Mouse (Mus musculus): ENCODE results near the gene Tmem104.

Gene Tmem104

DNA sequence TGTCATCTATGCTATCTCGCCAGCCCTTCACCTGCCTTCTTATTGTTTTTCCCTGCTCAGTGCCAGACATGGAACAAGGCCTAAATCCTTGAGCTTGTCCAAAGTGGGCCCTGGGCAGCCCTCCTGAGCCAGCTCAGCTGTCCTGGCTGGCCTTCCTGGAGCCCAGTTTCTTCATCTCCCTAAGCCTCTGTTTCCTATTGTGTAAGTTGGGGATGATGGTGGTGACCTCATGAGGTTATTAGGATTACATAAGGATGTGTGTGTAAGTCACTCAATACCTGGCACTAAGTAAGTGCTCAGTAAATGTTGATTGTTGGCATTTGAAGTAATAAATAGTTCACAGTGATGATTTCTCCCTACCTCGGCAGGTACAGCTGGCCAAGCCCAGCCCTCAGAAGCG, 20.5 kb upstream of the Tmem104 start:
- WGBS = 81% methylated on average over 3 of the region's 3 CpGs

DNA sequence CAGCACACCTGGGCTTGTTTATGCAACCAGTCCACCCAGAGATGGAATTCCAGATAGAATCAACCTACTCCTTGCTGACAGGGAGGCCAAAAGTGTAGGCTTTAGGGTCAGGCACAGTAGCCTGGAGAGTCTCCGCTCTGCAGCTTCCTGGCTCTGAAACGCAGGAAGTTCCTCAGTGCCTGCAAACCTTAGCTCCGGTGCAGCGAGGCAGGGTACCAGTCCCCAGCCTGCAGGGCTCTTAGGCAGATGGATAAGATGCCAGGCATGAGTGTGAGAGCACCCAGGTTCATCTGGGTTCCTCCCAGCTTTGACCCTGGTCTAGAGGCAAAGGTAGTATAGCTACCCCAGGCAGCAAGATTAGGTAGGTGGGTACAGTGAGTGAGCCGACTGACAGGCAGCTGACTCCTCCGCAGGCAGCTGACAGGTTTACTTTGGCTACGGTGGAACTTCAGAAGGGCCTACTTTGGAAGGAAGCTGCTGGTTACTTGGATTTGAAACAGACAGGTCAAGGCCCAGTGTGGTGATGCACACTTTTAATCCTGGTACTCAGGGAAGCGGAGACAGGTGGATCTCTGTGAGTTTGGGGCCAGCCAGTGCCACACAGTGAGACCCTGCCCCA, 19.5 kb upstream of the Tmem104 start:
- WGBS = 72% methylated on average over 8 of the region's 8 CpGs

DNA sequence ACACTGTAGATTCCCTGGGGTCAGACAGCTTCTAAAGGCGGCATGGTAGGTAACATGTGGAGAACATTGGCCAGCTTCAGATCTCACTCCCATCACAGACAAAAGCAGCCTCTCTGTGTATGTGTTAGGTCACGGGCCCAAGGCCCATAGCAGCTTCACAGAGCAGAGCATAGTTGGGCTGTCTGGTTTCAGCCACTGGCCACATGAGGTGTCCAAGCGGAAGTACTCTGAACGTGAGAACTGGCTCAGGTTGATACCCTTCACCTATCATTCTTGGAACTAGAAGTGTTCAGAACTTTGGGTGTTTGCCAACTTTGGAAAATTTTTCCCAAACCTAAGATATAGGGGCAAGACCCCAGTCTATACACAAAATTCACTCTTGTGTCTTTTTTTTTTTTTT, 17.9 kb upstream of the Tmem104 start:
- WGBS = 85% methylated on average over 4 of the region's 4 CpGs

DNA sequence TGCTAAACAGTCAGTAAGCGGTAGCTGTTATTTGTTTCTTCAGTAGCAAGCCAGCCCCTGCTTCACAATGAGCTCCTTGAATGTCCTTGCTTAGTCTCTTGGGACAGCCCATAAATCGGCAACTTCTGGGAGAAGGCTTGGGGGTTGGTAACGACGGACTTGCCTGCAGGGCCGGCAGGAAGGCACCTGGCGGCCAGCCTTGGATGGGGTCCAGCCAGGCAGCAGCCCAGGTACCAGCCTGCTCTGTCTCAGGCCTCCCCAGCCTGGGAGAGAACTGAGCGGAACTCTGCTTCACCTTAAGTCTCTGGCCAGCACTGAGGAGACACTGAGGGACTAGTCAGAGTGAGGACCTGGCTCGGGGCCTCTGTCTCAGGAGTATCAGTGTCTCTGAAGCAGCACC, 16.2 kb upstream of the Tmem104 start:
- 65% methylated on average over 8 of the region's 8 CpGs for WGBS

DNA sequence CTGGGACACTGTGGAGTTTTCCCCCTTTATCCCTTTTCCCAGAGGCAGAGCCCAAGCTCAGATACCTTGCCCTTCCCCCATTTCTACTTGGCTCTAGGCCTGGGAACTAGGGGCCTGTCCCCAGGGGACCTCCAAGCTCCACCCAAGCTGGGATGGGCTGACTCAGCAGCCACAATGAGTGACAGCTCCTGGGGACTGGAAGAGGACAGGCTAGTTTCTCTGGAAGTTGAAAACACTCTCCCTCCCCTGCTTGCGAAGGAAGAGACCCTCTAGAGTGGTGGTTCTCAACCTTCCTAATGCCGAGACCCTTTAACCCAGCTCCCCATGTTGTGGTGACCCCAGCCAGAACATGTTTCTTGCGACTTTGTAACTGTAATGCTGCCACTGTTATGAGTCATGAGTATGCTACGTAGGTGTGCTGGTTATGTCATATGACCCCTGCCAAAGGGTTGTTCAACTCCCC, 14.4 kb upstream of the Tmem104 start:
- 63% methylated on average over 4 of the region's 4 CpGs for WGBS

DNA sequence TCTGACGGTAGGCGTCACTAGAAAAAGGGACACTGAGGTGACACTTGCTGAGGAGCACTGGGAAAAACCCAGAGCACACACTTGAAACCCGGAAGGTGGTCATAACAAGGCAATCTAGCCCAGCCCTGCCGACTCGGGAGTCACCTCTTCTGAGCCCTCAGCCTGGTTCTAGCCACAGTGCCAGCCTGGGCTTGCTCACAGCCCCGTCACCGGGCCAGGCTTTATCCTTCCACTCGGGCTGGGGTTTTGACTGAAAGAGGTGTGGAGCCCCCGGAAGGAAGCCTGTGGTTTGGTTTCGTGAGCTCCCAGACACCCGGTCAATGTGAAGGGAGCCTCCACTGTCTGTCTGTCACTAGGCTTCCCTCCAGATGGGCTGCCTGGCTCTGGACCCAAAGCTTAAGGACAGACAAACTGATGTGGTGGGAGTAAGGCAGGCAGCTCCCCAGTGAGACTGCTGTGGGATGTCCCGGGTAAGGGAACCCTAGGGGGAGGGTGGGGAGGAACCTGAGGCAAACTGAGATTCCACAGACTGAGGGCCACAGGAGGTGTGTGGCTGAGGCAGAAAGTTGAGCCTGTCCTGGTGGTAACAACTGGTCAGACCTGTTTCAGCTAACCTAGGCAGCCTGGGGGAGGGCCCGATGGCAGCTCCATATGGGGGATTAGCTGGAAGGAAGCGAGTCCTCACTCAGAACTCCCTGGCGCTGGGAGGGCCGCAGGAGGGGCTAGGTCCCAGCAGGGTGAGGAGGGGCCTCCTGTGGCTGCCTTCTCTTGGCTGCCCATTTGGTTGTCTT, 13.5 kb upstream of the Tmem104 start:
- 41% methylated on average over 16 of the region's 16 CpGs for WGBS

DNA sequence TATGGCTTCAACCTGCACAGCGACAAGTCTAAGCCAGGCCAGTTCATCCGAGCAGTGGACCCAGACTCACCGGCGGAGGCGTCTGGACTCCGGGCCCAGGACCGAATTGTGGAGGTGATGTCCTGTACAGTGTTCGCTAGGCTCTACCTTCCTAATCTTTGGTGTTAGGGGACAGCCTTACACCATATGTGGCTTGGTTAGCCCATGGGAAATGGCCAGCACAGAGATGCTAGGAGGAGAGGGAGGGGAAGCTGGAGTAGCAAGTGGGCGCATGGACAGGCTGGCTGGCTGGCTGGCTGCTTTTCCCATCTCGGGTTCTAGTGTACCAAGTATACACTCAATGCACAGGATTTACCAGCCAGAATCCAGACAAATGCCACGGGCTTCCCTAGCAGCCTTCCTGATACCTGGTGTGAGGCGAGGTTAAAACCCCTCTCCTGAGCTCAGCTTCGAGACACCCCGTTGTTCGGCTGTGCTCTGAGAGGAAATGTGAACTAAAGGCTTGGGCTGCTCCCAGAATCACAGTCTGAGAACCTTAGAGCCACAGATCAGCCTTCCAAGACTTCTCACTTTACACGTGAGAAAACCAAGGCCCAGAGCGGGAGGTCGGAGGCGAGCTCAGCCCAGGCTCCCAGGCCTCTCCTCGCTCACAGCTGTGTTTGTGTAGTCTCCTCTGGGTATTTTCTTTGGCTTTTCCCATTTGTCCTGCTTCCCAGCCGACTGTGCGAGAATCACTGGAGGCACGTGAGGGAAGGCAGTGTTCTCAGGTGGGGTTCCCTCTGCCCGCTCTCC, 10.7 kb upstream of the Tmem104 start:
- 76% methylated on average over 24 of the region's 24 CpGs for WGBS

DNA sequence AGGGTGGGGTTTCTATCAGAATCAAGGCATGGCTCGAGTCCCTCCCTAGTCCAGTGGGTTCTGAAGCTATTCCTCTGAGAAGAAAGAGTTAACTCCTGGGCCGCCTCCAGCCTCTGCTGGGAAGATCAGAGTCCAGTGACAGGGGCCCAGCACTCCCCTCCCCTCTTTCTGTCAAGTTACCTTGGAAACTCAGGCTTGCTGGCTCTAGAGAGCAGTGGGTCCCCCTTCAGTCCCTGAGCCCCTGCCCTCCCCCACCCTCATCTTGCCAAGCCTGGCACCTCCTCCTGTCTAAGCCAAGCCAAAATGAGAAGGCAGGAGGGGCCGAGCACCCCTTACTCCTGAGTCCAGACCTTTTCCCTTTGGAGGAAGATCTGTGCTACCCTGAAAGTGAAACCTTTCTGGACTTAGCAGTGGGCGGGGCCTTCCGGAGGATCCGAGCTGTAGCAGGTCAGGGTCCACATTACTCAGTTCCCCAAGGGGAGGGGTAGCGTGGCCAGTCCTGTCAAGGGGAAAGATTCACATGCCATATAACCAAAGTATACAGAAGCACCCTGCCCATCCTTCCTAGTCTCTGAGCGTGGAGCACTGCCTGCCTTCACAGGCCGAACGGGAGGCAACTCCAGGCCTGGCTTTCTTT, 9.6 kb upstream of the Tmem104 start:
- WGBS = 66% methylated on average over 10 of the region's 10 CpGs

DNA sequence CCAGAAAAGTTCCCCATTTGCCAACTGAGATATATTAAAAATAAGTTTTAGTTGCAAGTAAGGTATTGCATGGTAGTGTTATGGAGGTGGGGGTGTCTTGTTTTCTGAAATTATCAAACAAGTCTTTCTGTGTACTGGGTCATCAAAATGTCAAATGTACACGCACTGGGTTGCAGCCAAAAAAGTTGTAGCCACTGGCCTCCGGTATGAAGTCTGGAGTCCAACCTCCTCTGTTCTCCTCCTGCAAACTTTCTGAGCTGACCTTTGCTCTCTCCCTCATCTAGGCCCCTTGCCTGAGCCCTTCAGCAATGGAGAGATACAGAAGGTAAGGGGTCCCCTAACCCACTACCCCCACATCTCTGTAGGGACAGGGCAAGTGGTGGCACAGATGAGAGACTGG, 8.5 kb upstream of the Tmem104 start:
- 77% methylated on average over 2 of the region's 2 CpGs for WGBS

DNA sequence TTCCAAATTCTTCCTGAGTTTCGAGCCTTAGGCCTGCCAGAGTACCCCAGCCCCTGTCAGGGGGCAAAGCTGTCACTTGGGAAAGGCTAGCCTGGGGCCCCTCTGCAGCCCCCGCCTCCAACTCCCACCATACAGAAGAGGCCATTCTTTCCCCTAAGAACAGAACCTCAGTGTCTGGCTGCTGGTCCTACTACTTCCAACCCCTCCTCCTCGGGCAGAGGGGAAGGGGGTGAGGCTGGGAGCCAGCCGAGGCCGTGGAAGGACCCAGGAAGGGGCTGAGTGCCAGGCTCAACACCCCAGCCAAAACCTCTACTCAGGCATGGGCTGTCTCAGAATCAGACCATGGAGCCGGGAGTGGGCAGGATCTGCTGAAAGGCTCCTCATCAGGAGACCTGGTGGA, 8.1 kb upstream of the Tmem104 start:
- 40% methylated on average over 6 of the region's 6 CpGs for WGBS

DNA sequence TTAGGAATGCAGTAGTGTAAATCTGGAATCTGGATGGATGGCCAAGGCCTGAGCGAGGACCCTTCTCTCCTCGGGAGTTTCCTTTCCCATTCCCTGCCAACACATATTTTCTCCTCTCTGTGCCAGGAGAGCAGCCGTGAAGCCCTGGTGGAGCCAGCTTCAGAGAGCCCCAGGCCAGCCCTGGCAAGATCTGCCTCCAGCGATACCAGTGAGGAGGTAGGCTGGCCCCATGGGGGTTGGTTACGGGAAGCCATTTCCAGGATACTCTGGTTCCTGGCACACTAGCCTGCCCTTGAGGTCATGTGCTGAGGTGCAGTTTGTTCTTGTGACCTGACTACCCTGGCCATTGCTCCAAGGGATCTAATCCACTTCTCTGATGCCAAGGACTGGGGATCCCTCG, 7.4 kb upstream of the Tmem104 start:
- WGBS = 80% methylated on average over 6 of the region's 6 CpGs

DNA sequence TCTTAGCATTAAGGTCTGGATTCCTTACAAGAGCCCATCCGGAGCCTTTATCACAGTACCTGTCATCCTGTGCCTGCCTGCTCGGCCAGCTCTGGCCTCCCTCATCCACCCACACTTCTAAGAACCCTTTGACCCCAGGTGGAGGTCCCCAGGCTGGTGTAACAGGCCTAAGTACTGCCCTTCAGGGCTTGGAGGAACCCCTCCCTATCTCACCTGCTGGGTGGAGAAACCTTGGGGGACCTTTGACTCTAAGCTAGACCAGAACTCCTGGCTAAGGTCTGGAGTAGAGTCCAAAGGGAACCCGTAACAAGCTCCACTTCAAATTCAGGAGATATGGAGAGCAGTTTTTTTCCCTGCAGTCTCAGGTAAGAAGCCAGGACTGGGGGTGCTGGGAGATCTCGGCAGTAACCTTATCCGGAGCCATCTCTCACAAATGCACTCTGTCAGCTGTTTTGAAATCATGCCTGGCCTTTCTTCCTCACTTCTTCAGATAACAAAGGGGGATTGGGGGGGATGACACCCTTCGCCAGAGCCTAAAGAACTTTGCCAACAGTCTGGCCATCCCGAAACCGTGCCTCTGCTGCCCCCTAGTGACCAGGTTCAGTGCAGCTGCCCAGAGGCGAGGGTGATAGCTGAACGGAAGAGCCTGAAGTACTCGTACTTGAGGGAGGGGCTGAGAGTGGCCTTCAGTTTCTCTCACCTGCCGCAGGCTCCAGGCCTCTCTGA, 5.2 kb upstream of the Tmem104 start:
- 34% methylated on average over 12 of the region's 12 CpGs for WGBS

DNA sequence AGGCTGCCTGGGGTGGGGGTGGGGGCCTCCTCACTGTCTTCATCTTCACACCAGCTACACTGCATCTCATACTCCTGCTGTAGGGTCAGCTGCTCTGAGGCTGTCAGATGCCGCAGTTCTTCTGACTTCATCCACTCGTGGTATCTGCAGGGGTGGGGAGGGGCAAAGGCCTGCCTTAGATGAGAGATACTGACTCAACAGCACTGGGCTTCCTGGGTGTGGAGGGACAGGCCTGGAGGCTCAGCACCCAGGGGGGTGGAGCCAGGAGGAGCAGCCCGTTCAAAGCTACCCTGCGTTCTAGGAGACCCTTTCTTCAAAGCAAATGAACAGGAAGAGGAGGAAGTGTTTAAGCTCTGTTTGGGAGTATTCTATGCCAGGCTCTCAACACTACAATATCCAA, 2.3 kb upstream of the Tmem104 start:
- 49% methylated on average over 4 of the region's 4 CpGs for WGBS

DNA sequence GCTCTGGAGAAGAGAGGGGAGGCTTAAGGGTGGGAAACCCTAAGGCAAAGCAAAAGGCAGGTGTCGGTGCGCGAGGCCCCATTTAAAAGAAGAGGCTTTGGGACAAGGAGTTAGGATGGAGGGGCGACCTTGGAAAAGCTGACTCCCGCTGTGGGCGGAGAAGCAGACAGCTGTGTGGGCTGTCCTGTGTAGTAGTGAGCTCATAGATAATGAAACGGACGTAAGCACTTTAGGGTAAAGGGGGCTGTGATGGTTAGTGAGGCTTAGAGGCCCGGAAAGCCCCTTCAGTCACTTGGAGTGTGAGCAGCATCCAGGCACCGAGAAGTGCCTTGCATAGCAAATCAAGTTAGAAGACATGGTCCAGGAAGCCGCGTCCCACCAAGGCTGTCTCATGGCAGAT, 406 bp downstream of the Tmem104 start, which contains the start of gene Nat9:
Nat9 (minus strand) TSS at position 167 of the 400 bp plus-strand sequence.
- 10% methylated on average over 12 of the region's 12 CpGs for WGBS

DNA sequence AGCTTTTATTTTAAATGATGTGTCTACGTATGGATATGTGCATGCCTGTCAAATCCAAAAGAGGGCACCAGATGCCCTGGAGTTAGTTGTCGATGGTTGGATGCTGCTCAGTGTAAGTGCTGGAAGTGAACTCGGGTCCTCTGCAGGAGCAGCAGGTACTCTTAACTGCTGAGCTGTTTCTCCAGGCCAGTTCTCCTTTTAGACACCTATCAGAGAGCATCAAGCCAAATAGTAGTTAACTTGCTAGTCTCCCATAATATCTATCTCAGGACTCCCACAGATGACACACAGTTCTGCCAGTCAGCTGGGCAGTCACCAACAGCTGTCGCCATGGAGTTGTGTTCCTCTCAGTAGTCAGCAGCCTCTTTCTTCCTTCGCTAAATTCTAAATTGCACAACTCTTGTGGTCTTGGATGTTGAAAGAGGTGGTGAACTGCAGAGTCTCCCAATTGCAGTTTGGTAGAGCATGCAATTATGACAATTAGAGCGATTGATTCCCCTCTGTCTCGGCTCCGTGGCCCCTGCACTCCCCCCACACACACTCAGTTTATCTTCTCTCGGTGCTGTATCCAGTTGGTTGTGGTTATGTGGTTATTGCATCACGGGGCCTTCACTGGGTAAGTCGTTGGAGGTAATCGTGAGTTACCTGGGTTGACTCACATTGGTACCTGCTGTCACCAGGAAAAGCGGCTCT, 1.4 kb downstream of the Tmem104 start:
- 81% methylated on average over 13 of the region's 13 CpGs for WGBS

DNA sequence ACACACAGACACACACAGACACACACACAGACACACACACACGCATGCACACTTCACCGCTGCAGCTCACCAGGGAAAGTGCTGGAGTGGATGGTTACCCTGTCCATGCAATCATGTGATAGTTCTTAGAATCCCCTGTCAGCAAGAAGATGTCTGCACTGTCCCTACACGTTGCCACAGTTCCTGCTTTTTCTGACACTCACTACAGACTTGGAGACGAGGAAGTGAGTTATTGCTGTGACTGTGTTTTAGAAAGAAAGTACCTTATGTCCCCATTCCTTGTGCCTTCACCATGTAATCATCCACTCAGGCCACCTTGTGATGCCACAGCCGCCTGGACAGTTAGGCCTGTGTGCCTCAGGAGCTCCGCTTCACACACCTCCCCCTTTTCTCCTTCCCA, 2.0 kb downstream of the Tmem104 start:
- 87% methylated on average over 6 of the region's 6 CpGs for WGBS

DNA sequence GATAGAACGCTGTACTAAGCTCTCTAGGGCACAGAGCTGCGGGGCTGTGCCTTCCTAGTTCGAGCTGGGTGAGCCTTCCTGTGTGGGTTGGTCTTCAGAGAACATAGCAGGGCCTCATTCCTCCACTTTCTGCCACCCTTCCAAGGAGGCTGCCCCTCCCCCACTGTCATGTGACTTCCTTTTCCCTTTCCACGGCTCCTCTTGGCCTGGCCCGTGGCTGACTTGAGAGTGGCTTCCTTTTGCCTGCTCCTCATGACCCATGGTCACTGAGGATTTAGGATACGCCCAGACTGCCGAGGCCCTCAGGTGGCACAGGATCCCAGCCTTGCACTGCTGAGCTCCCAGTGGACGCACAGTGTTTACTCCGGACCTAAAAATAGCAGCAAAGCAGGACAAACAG, 4.9 kb downstream of the Tmem104 start:
- 64% methylated on average over 9 of the region's 9 CpGs for WGBS

DNA sequence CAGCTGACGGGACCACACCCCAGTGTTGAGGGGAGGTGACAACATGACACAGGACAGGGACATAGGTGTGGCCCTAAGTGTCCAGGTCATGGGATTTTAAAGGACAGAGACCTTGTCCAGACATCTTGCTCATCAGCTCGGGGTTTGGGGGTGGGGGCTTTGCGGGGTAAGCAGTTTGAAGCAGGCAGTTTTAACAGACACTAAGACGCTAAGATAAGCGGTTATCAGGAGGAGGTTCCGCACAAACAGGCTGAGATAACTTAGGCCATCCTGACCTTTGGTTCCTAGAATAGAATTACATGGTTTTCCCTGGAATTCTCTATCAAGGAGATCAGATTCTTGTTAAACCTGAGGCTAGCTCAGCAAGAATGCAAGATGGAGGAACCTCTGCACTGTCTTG, 7.4 kb downstream of the Tmem104 start:
- WGBS = 95% methylated on average over 6 of the region's 6 CpGs

DNA sequence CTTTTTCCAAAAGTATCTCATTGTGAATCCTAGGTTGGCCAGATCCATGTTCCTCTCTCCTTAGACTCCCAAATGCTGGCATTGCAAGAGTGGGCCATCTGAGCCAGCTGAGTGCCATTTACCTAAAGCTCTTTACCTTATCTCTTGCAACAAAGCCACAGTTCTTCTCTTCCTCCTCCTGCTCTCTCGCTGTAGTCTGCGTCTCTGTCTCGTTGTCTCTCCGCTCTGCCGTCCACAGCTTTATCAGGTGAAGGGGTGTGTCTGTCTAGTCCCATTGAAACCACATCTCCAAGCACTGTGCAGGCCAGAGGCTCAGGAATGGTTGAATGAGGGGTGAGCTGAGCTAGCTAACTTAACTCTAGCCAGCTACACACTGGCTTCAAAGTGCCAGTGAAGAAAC, 8.6 kb downstream of the Tmem104 start:
- WGBS = 92% methylated on average over 5 of the region's 5 CpGs

DNA sequence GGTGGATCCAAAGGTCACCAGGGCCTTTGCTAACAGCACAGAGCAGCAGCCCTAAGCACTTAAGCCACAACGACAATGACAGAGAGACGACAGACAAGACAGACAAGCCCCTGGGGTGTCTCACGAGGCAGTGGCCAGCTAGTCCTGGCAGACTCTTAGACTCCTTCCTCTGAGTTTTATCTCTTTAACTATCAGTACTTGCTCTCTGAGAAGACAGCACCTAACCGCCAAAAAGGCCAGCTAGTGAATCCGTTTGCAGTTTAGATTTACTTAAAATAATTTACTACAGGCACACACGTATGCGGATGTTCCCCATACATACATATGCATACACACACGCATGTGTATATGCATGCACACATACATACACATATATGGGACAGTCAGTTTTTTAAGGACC, 10.3 kb downstream of the Tmem104 start:
- 84% methylated on average over 8 of the region's 8 CpGs for WGBS

DNA sequence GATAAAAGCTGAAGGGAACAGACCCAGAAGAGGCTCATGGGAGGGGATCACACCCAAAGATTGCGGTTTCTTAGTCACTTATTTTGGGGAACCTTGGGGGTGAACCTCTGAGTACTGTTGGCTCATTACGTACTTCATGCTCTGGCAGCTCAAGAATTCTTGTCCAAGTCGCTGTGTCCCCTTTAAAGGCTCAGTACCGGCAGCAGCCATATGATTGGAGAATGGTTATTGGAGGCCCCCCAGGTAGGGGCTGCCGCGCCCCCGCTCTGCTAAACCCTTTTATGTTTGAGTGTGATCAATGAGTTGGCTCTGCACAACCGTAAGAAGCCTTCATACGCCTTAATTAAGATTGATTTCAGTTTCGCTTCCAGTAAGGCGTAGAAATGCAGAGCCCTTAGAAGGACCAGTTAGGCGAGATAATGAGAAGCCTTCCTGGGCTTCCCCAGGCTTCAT, 11.7 kb downstream of the Tmem104 start:
- 69% methylated on average over 12 of the region's 12 CpGs for WGBS

Measured in cerebral cortex, adult 2 months (tissue).